Mouse (Mus musculus): ENCODE data around the gene Gm13691.
"Not testable (repeated sequence)": the region's sequence is repeated elsewhere in the genome, so short reads cannot be mapped to it uniquely, and the experiment has no call there.

Gene Gm13691

DNA sequence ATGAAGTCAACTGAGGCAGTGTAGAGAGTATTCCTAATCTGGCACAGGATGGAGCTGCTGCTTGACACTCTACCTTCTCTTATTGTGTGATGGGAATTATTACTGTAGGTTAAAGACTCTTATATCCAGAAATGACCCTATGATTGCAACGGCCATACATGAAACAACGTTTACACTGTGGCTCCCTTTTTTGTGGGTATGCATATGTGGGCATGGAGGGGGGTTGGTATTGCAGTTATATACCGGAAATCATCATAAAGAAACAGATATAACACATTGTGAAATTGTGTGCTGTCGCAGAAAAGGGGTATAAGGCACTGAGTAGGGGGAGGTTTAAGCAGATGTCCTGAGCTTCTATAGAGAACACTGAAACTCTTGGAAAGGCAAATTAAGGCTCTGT lies 45.6 kb downstream of the Gm13691 start:
- DNase-seq: no peak

DNA sequence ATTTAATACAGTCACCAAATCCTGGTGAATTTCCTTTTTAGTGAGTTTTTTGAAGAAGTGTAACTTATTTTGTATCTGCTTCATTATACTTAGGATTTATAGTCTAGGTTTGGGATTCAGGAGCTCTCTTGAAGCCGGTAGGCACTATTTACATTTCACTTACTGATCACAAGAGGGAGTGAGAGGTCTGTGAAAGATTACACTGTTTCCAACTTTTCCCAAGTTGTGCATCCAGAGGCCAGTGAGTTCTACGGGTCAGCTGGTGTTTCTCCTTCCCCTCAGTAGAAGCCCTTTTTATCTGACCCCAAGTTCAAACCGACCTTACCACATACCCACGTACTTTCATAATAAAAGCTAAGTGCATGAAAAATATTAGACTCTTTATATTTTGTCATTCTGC lies 47.0 kb downstream of the Gm13691 start:
- no peak for DNase-seq

DNA sequence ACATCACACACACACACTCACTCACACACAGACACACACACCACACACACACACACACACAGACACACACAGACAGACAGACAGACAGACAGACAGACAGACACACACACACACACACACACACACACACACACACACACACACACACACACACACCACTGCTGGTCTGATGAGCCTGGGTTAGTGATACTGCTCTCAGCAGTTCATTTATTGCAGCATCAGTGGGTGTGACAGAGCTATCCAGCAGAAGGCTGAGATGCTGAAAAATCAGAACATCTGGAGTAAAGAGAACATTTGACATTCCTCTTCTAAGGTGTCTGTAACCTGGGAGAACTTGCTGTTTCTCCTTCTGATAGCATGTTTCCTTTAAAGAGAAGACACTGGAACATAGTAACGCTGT lies 47.6 kb downstream of the Gm13691 start:
- DNase-seq: not testable (repeated sequence)

DNA sequence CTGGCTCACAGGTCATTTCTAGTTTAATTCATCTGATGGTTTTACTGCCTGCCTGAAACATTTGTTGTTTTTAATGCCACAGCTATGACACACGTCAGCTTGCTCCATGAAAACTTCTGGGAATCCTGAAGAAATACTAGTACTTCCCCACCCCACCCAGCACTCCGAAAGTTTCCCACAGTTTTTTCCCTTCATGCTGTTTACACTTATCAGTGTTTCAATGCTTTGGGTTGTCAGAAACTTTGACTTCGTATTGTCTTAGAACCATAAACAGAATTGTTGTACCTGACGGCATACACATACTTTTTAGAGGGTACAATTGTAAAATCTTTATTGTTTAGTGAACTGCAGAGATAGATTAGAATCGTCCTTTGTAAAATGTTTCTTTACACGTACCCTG lies 48.9 kb downstream of the Gm13691 start:
- DNase-seq: no peak
